Mouse (Mus musculus) stomach, embryonic 15.5 days (tissue): ENCODE data around the gene Cisd3. TPM values are rescaled to one million over a fixed set of nuclear protein-coding genes. Genes with fewer than 3 reads are reported as not detected.

ENCODE experiments used
- ATAC-seq: fragments of 200-750 bp; cut with Nextera tagmentation; 2 replicates; pipeline ENCODE4 v1.8.0; 2017; ENCODE audit warnings: low read depth, moderate number of reproducible peaks, moderate TSS enrichment; ENCODE audit not compliant: insufficient read depth, low FRiP score
- H3K27ac ChIP-seq: fragments of 300-500 bp; sonication (generic); 2 replicates; pipeline ENCODE4 v1.5.1; 2015; ENCODE audit warnings: mild to moderate bottlenecking, inconsistent platforms
- H3K27me3 ChIP-seq: fragments of 300-500 bp; sonication (generic); replicated peaks from 2 replicates; pipeline ENCODE4 v1.6.1; 2015; ENCODE audit warnings: inconsistent platforms
- H3K36me3 ChIP-seq: fragments of 300-500 bp; sonication (generic); 2 replicates; pipeline ENCODE4 v1.6.1; 2015; ENCODE audit warnings: inconsistent platforms
- H3K4me1 ChIP-seq: fragments of 300-500 bp; sonication (generic); 2 replicates; pipeline ENCODE4 v1.6.1; 2015; ENCODE audit warnings: inconsistent platforms
- H3K4me2 ChIP-seq: fragments of 300-500 bp; sonication (generic); 2 replicates; pipeline ENCODE4 v1.6.1; 2015; ENCODE audit warnings: mild to moderate bottlenecking, inconsistent platforms
- H3K4me3 ChIP-seq: fragments of 300-500 bp; sonication (generic); replicated peaks from 2 replicates; pipeline ENCODE4 v1.5.1; 2015; ENCODE audit warnings: inconsistent platforms
- H3K9ac ChIP-seq: fragments of 300-500 bp; sonication (generic); 2 replicates; pipeline ENCODE4 v1.6.1; 2015; ENCODE audit warnings: inconsistent platforms
- H3K9me3 ChIP-seq: fragments of 300-500 bp; sonication (generic); 2 replicates; pipeline ENCODE4 v1.6.1; 2016; ENCODE audit warnings: inconsistent platforms
- WGBS: fragments of 180-500 bp; shearing (Covaris S2); methylation state at CpG from one replicate; pipeline ENCODE4 v1.1.7; 2015; 5-methylcytosine and 5-hydroxymethylcytosine counted together
- polyA plus RNA-seq: library from polyadenylated mRNA; unstranded; fragments of >200 nt; fragmentation: Nextera tagmentation; extraction: Ambion mirVana; gene quantifications from 2 replicates; pipeline ENCODE4 v1.2.1, GENCODE M21; 2015

Gene Cisd3
- polyA plus RNA-seq, 1 experiment from 2014 or later: 37.2 TPM

- H3K4me2 ChIP-seq: peak overlapping the region; percentile 84
- H3K27me3 ChIP-seq: peaks cover 10% of the 10 kb centered on the region; the same call in 1 of the 2 replicates
- ATAC-seq: no peak
- H3K36me3 ChIP-seq: peaks cover 24% of the 10 kb centered on the region
- peaks cover 44% of the 10 kb centered on the region for H3K4me1 ChIP-seq
- no peaks in the 10 kb centered on the region for H3K9me3 ChIP-seq
- under 1% methylated on average over 6 of the region's 8 CpGs for WGBS
- H3K27ac ChIP-seq: peak overlapping the region; percentile 90
- peak overlapping the region; percentile 78 for H3K4me3 ChIP-seq
- H3K9ac ChIP-seq: peak overlapping the region; percentile 65
Observed at GRCm38 (mm10) chr11:97664339-97664665, 21.3 kb upstream of the Cisd3 start.

- H3K4me2 ChIP-seq: peak overlapping the region; percentile 84
- peak overlapping the region; percentile 78 for H3K4me3 ChIP-seq
- peaks cover 46% of the 10 kb centered on the region for H3K4me1 ChIP-seq
- peaks cover 24% of the 10 kb centered on the region for H3K36me3 ChIP-seq
- no peak overlapping the region for H3K9ac ChIP-seq
- H3K27me3 ChIP-seq: peaks cover 10% of the 10 kb centered on the region; the same call in 1 of the 2 replicates
- no peak for ATAC-seq
- 28% methylated on average over 6 of the region's 6 CpGs for WGBS
- H3K27ac ChIP-seq: no peak overlapping the region
- no peaks in the 10 kb centered on the region for H3K9me3 ChIP-seq
Observed at GRCm38 (mm10) chr11:97664771-97665240, 20.8 kb upstream of the Cisd3 start.

GRCm38 (mm10) chr11:97665431-97665830, 20.2 kb upstream of the Cisd3 start:
- 91% methylated on average over 13 of the region's 13 CpGs for WGBS
- H3K9ac ChIP-seq: no peak overlapping the region
- peaks cover 10% of the 10 kb centered on the region; the same call in 1 of the 2 replicates for H3K27me3 ChIP-seq
- no peak overlapping the region for H3K4me2 ChIP-seq
- H3K4me1 ChIP-seq: peaks cover 51% of the 10 kb centered on the region
- ATAC-seq: no peak
- H3K4me3 ChIP-seq: no peak overlapping the region
- peaks cover 29% of the 10 kb centered on the region for H3K36me3 ChIP-seq
- no peaks in the 10 kb centered on the region for H3K9me3 ChIP-seq
- H3K27ac ChIP-seq: no peak overlapping the region

GRCm38 (mm10) chr11:97666221-97666620, 19.4 kb upstream of the Cisd3 start:
- Histone ChIP-seq H3K27ac (no peak overlapping the region), H3K4me3 (no peak overlapping the region), H3K36me3 (peaks cover 30% of the 10 kb centered on the region), H3K9ac (no peak overlapping the region), H3K4me2 (no peak overlapping the region), H3K27me3 (peaks cover 10% of the 10 kb centered on the region; the same call in 1 of the 2 replicates), H3K4me1 (peaks cover 45% of the 10 kb centered on the region), H3K9me3 (no peaks in the 10 kb centered on the region)
- ATAC-seq: no peak
- WGBS: 89% methylated on average over 7 of the region's 7 CpGs

- H3K36me3 ChIP-seq: peaks cover 31% of the 10 kb centered on the region
- 83% methylated on average over 15 of the region's 15 CpGs for WGBS
- H3K4me1 ChIP-seq: peaks cover 40% of the 10 kb centered on the region
- no peak overlapping the region for H3K4me3 ChIP-seq
- no peak overlapping the region for H3K4me2 ChIP-seq
- H3K27me3 ChIP-seq: peaks cover 5% of the 10 kb centered on the region; the same call in 1 of the 2 replicates
- H3K27ac ChIP-seq: no peak overlapping the region
- no peak overlapping the region for H3K9ac ChIP-seq
- no peak for ATAC-seq
- H3K9me3 ChIP-seq: no peaks in the 10 kb centered on the region
Observed at GRCm38 (mm10) chr11:97666794-97667193, 18.8 kb upstream of the Cisd3 start.

- Histone ChIP-seq H3K4me3 (no peak overlapping the region), H3K4me1 (peaks cover 32% of the 10 kb centered on the region), H3K9me3 (no peaks in the 10 kb centered on the region), H3K9ac (no peak overlapping the region), H3K4me2 (no peak overlapping the region), H3K27ac (no peak overlapping the region), H3K36me3 (peaks cover 41% of the 10 kb centered on the region), H3K27me3 (no peaks in the 10 kb centered on the region)
- no peak for ATAC-seq
- WGBS: 92% methylated on average over 7 of the region's 7 CpGs
Observed at GRCm38 (mm10) chr11:97668160-97668559, 17.5 kb upstream of the Cisd3 start.

GRCm38 (mm10) chr11:97669268-97669667, 16.4 kb upstream of the Cisd3 start:
- Histone ChIP-seq H3K9me3 (no peaks in the 10 kb centered on the region), H3K27ac (0 out of 2 replicates have a peak overlapping the region, but pooled peaks have one; percentile 11), H3K36me3 (peaks cover 47% of the 10 kb centered on the region), H3K4me2 (no peak overlapping the region), H3K4me1 (peaks cover 28% of the 10 kb centered on the region), H3K9ac (no peak overlapping the region), H3K27me3 (no peaks in the 10 kb centered on the region), H3K4me3 (no peak overlapping the region)
- no peak for ATAC-seq
- WGBS: 63% methylated on average over 15 of the region's 15 CpGs

GRCm38 (mm10) chr11:97669829-97670228, 15.8 kb upstream of the Cisd3 start:
- WGBS: 16% methylated on average over 6 of the region's 6 CpGs
- no peak overlapping the region for H3K9ac ChIP-seq
- no peaks in the 10 kb centered on the region for H3K9me3 ChIP-seq
- H3K4me3 ChIP-seq: no peak overlapping the region
- peaks cover 26% of the 10 kb centered on the region for H3K4me1 ChIP-seq
- H3K4me2 ChIP-seq: no peak overlapping the region
- ATAC-seq: peak; percentile 20; the same call in 1 of the 2 replicates
- H3K27me3 ChIP-seq: no peaks in the 10 kb centered on the region
- peaks cover 53% of the 10 kb centered on the region for H3K36me3 ChIP-seq
- 0 out of 2 replicates have a peak overlapping the region, but pooled peaks have one; percentile 11 for H3K27ac ChIP-seq

- no peak for ATAC-seq
- Histone ChIP-seq H3K9me3 (no peaks in the 10 kb centered on the region), H3K36me3 (peaks cover 54% of the 10 kb centered on the region), H3K4me1 (peaks cover 24% of the 10 kb centered on the region), H3K4me2 (no peak overlapping the region), H3K9ac (no peak overlapping the region), H3K4me3 (no peak overlapping the region), H3K27ac (no peak overlapping the region), H3K27me3 (no peaks in the 10 kb centered on the region)
- 51% methylated on average over 13 of the region's 13 CpGs for WGBS
Observed at GRCm38 (mm10) chr11:97670234-97671176, 15.1 kb upstream of the Cisd3 start.

- 51% methylated on average over 2 of the region's 2 CpGs for WGBS
- H3K4me2 ChIP-seq: no peak overlapping the region
- no peak for ATAC-seq
- H3K9ac ChIP-seq: no peak overlapping the region
- peaks cover 48% of the 10 kb centered on the region for H3K36me3 ChIP-seq
- peaks cover 24% of the 10 kb centered on the region for H3K4me1 ChIP-seq
- no peaks in the 10 kb centered on the region for H3K9me3 ChIP-seq
- no peaks in the 10 kb centered on the region for H3K27me3 ChIP-seq
- H3K27ac ChIP-seq: no peak overlapping the region
- no peak overlapping the region for H3K4me3 ChIP-seq
Observed at GRCm38 (mm10) chr11:97671177-97671527, 14.5 kb upstream of the Cisd3 start.

- no peaks in the 10 kb centered on the region for H3K9me3 ChIP-seq
- no peak overlapping the region for H3K9ac ChIP-seq
- no peak overlapping the region for H3K4me3 ChIP-seq
- H3K4me2 ChIP-seq: no peak overlapping the region
- H3K27me3 ChIP-seq: no peaks in the 10 kb centered on the region
- H3K36me3 ChIP-seq: peaks cover 53% of the 10 kb centered on the region
- peaks cover 24% of the 10 kb centered on the region for H3K4me1 ChIP-seq
- ATAC-seq: no peak
- WGBS: 75% methylated on average over 11 of the region's 11 CpGs
- no peak overlapping the region for H3K27ac ChIP-seq
Observed at GRCm38 (mm10) chr11:97673148-97673547, 12.5 kb upstream of the Cisd3 start.

GRCm38 (mm10) chr11:97676050-97676754, 9.4 kb upstream of the Cisd3 start:
- H3K36me3 ChIP-seq: peaks cover 63% of the 10 kb centered on the region
- no peak overlapping the region for H3K9ac ChIP-seq
- no peak overlapping the region for H3K27ac ChIP-seq
- H3K4me2 ChIP-seq: no peak overlapping the region
- H3K9me3 ChIP-seq: no peaks in the 10 kb centered on the region
- no peak for ATAC-seq
- 79% methylated on average over 15 of the region's 15 CpGs for WGBS
- H3K4me3 ChIP-seq: no peak overlapping the region
- H3K27me3 ChIP-seq: no peaks in the 10 kb centered on the region
- no peaks in the 10 kb centered on the region for H3K4me1 ChIP-seq
